Mouse (Mus musculus): ENCODE measurements around the gene Sf3b2. TPM values are rescaled to one million over a fixed set of nuclear protein-coding genes. Genes with fewer than 3 reads are reported as not detected.

Gene Sf3b2
- polyA plus RNA-seq, 1 experiment from 2014 or later: 247 TPM

- no peak overlapping the region for H3K9ac ChIP-seq (ENCODE audit: low read depth, low read length)
Observed at GRCm38 (mm10) chr19:5306968-5307734, 11.9 kb upstream of the Sf3b2 start.

DNA sequence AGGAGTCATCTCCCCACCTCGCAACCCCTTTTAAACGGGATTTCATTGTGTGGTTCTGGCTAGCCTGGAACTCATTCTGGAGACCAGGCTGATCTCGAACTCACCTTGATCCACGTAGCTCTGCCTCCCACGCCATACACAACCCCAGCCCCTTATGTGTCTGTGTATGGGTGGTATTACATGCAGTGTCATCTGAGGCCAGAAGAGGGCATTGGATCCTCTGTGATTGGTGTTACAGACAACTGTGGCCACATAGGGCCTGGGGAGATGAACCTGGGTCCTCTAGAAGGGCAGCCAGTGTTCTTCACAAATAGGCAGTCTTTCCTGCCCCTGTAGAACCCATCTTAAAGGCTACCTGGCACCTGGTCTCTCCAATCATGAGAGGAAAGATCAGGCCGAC, 11.0 kb upstream of the Sf3b2 start:
- H3K36me3 ChIP-seq (ENCODE audit: control insufficient read depth, insufficient read depth, low read length): peaks cover 4% of the 10 kb centered on the region; the same call in 1 of the 2 replicates
- no peak overlapping the region for H3K4me2 ChIP-seq (ENCODE audit: low read depth, low read length)
- DNase-seq (ENCODE audit: low spot score): no peak
- no peak for ATAC-seq (ENCODE audit: low read depth)
- no peak overlapping the region for H3K4me3 ChIP-seq (ENCODE audit: low read depth, low read length)
- H3K4me1 ChIP-seq (ENCODE audit: control insufficient read depth, insufficient read depth, low read length): no peaks in the 10 kb centered on the region
- H3K9ac ChIP-seq (ENCODE audit: low read depth, low read length): no peak overlapping the region
- no peaks in the 10 kb centered on the region for H3K27me3 ChIP-seq (replicated peaks; ENCODE audit: control insufficient read depth, insufficient read depth, low read length)
- no peaks in the 10 kb centered on the region for H3K9me3 ChIP-seq (ENCODE audit: control insufficient read depth, low read length)
- H3K27ac ChIP-seq (replicated peaks; ENCODE audit: low read depth, low read length): no peak overlapping the region
- WGBS: 88% methylated on average over 6 of the region's 6 CpGs

More at GRCm38 (mm10) chr19:5306968-5307734, 11.9 kb upstream of the Sf3b2 start:
- DNase-seq (ENCODE audit: low spot score) (peak; percentile 24), ATAC-seq (ENCODE audit: low read depth) (peak; percentile 37; the same call in 1 of the 2 replicates)
- H3K4me1 ChIP-seq (ENCODE audit: control insufficient read depth, insufficient read depth, low read length): no peaks in the 10 kb centered on the region
- H3K27ac ChIP-seq (replicated peaks; ENCODE audit: low read depth, low read length): no peak overlapping the region
- no peaks in the 10 kb centered on the region for H3K27me3 ChIP-seq (replicated peaks; ENCODE audit: control insufficient read depth, insufficient read depth, low read length)
- peak overlapping the region; percentile 47 for H3K4me2 ChIP-seq (ENCODE audit: low read depth, low read length)
- H3K9me3 ChIP-seq (ENCODE audit: control insufficient read depth, low read length): no peaks in the 10 kb centered on the region
- peaks cover 4% of the 10 kb centered on the region; the same call in 1 of the 2 replicates for H3K36me3 ChIP-seq (ENCODE audit: control insufficient read depth, insufficient read depth, low read length)
- 44% methylated on average over 77 of the region's 98 CpGs for WGBS
- peak overlapping the region; percentile 26 for H3K4me3 ChIP-seq (ENCODE audit: low read depth, low read length)

- Histone ChIP-seq H3K9ac (ENCODE audit: low read depth, low read length) (no peak overlapping the region), H3K4me1 (ENCODE audit: control insufficient read depth, insufficient read depth, low read length) (no peaks in the 10 kb centered on the region), H3K4me3 (ENCODE audit: low read depth, low read length) (no peak overlapping the region), H3K9me3 (ENCODE audit: control insufficient read depth, low read length) (no peaks in the 10 kb centered on the region), H3K27ac (replicated peaks; ENCODE audit: low read depth, low read length) (no peak overlapping the region), H3K27me3 (replicated peaks; ENCODE audit: control insufficient read depth, insufficient read depth, low read length) (no peaks in the 10 kb centered on the region), H3K4me2 (ENCODE audit: low read depth, low read length) (no peak overlapping the region), H3K36me3 (ENCODE audit: control insufficient read depth, insufficient read depth, low read length) (peaks cover 4% of the 10 kb centered on the region; the same call in 1 of the 2 replicates)
- DNase-seq (ENCODE audit: low spot score): peak; percentile 59
- 19% methylated on average over 4 of the region's 4 CpGs for WGBS
- 0 out of 2 replicates have a peak, but pooled peaks have one; percentile 32 for ATAC-seq (ENCODE audit: low read depth)
Observed at GRCm38 (mm10) chr19:5302455-5302854, 7.2 kb upstream of the Sf3b2 start.

DNA sequence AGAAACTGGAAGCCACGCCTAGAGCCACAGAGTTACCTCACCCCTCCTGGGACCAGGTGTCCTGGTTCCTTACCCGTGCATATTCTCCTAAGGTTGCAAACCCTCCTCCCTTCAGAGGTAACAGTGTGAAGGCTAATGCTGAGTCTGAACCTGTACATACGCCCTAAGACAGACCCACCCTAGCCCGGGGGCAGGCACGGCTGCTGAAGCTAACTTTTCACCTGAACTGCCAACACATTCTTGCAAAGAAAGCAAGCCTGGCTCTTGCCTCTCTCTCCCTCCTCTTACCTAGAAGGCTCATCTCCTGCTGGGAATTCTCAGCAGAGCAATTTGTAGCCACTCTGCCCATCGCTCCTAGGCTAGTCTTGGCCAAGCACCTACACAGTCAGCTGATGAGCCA, 5.3 kb upstream of the Sf3b2 start:
- no peak overlapping the region for H3K4me2 ChIP-seq (ENCODE audit: low read depth, low read length)
- H3K9ac ChIP-seq (ENCODE audit: low read depth, low read length): no peak overlapping the region
- ATAC-seq (ENCODE audit: low read depth): no peak
- DNase-seq (ENCODE audit: low spot score): peak; percentile 34
- H3K36me3 ChIP-seq (ENCODE audit: control insufficient read depth, insufficient read depth, low read length): peaks cover 4% of the 10 kb centered on the region; the same call in 1 of the 2 replicates
- H3K27ac ChIP-seq (replicated peaks; ENCODE audit: low read depth, low read length): no peak overlapping the region
- H3K4me3 ChIP-seq (ENCODE audit: low read depth, low read length): no peak overlapping the region
- H3K27me3 ChIP-seq (replicated peaks; ENCODE audit: control insufficient read depth, insufficient read depth, low read length): no peaks in the 10 kb centered on the region
- 66% methylated on average over 6 of the region's 6 CpGs for WGBS
- peaks cover 7% of the 10 kb centered on the region for H3K4me1 ChIP-seq (ENCODE audit: control insufficient read depth, insufficient read depth, low read length)
- no peaks in the 10 kb centered on the region for H3K9me3 ChIP-seq (ENCODE audit: control insufficient read depth, low read length)

DNA sequence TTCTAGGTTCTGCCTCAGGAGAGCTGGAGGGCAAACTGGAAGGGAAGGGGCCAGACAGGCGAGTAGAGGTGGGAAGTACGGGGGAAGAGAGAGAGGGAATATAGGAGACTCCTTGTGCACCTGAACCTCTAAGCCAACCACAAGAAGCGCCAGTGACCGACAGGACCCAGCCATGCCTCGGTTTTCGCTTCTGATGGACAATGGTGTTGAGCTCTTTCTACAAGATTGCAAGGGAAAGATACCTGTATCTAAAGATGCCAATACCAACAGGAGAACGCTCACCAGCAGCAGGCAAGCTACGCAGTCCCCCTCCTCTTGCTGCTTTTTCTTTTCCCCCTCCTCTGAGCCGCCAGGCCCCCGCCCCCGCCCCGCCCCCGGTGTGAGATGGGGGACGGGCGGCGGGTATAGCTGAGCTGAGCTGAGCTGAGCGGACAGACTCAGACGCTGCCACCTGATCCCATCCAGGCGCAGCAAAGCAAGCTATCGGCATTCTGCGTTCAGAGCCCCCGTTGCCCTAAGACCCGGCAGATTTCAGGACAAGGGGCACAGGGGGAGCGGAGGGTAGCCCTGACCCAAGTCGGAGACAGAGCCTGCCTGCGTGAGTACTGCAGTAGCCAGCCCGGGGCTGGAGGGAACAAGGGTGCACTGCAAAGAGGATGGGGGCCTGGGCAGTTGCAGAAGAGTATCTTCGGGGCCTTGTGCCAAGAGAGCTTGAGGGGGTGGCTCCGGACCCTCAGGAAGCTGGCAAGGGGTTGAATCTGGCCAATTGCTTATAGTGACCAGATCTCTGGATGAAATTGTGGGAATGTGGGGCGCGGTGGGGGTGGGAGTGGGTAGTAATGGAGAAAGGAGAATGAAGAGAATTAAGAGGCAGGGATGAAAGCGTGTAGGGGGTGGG, 2.9 kb upstream of the Sf3b2 start, which contains the start of gene Gal3st3:
TSS of gene Gal3st3 (plus strand) at position 429 of the 898 bp plus-strand sequence.
- no peaks in the 10 kb centered on the region for H3K27me3 ChIP-seq (replicated peaks; ENCODE audit: control insufficient read depth, insufficient read depth, low read length)
- ATAC-seq (ENCODE audit: low read depth) (peak; percentile 35; the same call in 1 of the 2 replicates), DNase-seq (ENCODE audit: low spot score) (peak; percentile 63)
- 4% methylated on average over 22 of the region's 32 CpGs for WGBS
- no peaks in the 10 kb centered on the region for H3K9me3 ChIP-seq (ENCODE audit: control insufficient read depth, low read length)
- peak within 1 kb of the TSS; percentile 73 for H3K9ac ChIP-seq (ENCODE audit: low read depth, low read length)
- peaks cover 13% of the 10 kb centered on the region for H3K4me1 ChIP-seq (ENCODE audit: control insufficient read depth, insufficient read depth, low read length)
- H3K27ac ChIP-seq (replicated peaks; ENCODE audit: low read depth, low read length): 0 out of 2 replicates have a peak within 1 kb of the TSS, but pooled peaks have one; percentile 52
- H3K4me3 ChIP-seq (ENCODE audit: low read depth, low read length): peak within 1 kb of the TSS; percentile 47
- H3K4me2 ChIP-seq (ENCODE audit: low read depth, low read length): peak within 1 kb of the TSS; percentile 84
- H3K36me3 ChIP-seq (ENCODE audit: control insufficient read depth, insufficient read depth, low read length): peaks cover 11% of the 10 kb centered on the region; the same call in 1 of the 2 replicates

GRCm38 (mm10) chr19:5296630-5297029, 1.4 kb upstream of the Sf3b2 start:
- DNase-seq (ENCODE audit: low spot score): no peak
- WGBS: 77% methylated on average over 5 of the region's 5 CpGs
- 0 out of 2 replicates have a peak overlapping the region, but pooled peaks have one; percentile 79 for H3K4me2 ChIP-seq (ENCODE audit: low read depth, low read length)

GRCm38 (mm10) chr19:5295736-5296075, 451 bp upstream of the Sf3b2 start:
- H3K27ac ChIP-seq (replicated peaks; ENCODE audit: low read depth, low read length): peak overlapping the region; percentile 90
- peak overlapping the region; percentile 79 for H3K4me2 ChIP-seq (ENCODE audit: low read depth, low read length)
- H3K36me3 ChIP-seq (ENCODE audit: control insufficient read depth, insufficient read depth, low read length): peaks cover 32% of the 10 kb centered on the region
- peak overlapping the region; percentile 88 for H3K4me3 ChIP-seq (ENCODE audit: low read depth, low read length)
- peak overlapping the region; percentile 66 for H3K9ac ChIP-seq (ENCODE audit: low read depth, low read length)
- no peaks in the 10 kb centered on the region for H3K9me3 ChIP-seq (ENCODE audit: control insufficient read depth, low read length)
- WGBS: 8% methylated on average over 13 of the region's 13 CpGs
- H3K27me3 ChIP-seq (replicated peaks; ENCODE audit: control insufficient read depth, insufficient read depth, low read length): no peaks in the 10 kb centered on the region
- DNase-seq (ENCODE audit: low spot score): no peak
- H3K4me1 ChIP-seq (ENCODE audit: control insufficient read depth, insufficient read depth, low read length): peaks cover 13% of the 10 kb centered on the region
- peak; percentile 45 for ATAC-seq (ENCODE audit: low read depth)

More at GRCm38 (mm10) chr19:5296630-5297029, 1.4 kb upstream of the Sf3b2 start:
- H3K9ac ChIP-seq (ENCODE audit: low read depth, low read length): no peak overlapping the region
- no peak overlapping the region for H3K27ac ChIP-seq (replicated peaks; ENCODE audit: low read depth, low read length)
- H3K4me3 ChIP-seq (ENCODE audit: low read depth, low read length): no peak overlapping the region
- H3K4me1 ChIP-seq (ENCODE audit: control insufficient read depth, insufficient read depth, low read length): peaks cover 13% of the 10 kb centered on the region
- no peaks in the 10 kb centered on the region for H3K9me3 ChIP-seq (ENCODE audit: control insufficient read depth, low read length)
- peaks cover 23% of the 10 kb centered on the region for H3K36me3 ChIP-seq (ENCODE audit: control insufficient read depth, insufficient read depth, low read length)
- ATAC-seq (ENCODE audit: low read depth): no peak
- no peaks in the 10 kb centered on the region for H3K27me3 ChIP-seq (replicated peaks; ENCODE audit: control insufficient read depth, insufficient read depth, low read length)

DNA sequence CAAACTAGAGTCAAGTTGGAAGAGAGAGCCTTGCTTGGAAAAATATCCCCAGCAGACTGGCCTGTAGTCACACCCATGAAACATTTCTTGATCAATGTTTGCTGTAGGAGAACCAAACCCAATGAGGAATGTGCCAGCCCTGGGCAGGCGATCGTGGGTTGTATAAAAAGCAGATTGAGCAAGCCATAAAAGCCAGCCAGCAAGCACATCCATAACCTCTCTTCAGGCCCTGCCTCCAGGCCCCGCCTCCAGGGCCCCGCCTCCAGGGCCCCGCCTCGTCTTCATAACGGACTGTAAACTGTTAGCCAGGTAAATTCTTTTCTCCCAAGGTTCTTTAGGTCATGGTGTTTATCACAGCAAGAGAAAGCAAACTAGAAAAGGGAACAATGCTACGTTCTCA, 16.9 kb downstream of the Sf3b2 start:
- H3K36me3 ChIP-seq (ENCODE audit: control insufficient read depth, insufficient read depth, low read length): peaks cover 96% of the 10 kb centered on the region
- no peak overlapping the region for H3K27ac ChIP-seq (replicated peaks; ENCODE audit: low read depth, low read length)
- H3K4me3 ChIP-seq (ENCODE audit: low read depth, low read length): no peak overlapping the region
- H3K9ac ChIP-seq (ENCODE audit: low read depth, low read length): no peak overlapping the region
- no peak overlapping the region for H3K4me2 ChIP-seq (ENCODE audit: low read depth, low read length)
- peaks cover 5% of the 10 kb centered on the region; the same call in 1 of the 2 replicates for H3K4me1 ChIP-seq (ENCODE audit: control insufficient read depth, insufficient read depth, low read length)
- WGBS: 89% methylated on average over 8 of the region's 8 CpGs
- no peaks in the 10 kb centered on the region for H3K27me3 ChIP-seq (replicated peaks; ENCODE audit: control insufficient read depth, insufficient read depth, low read length)
- H3K9me3 ChIP-seq (ENCODE audit: control insufficient read depth, low read length): no peaks in the 10 kb centered on the region
- ATAC-seq (ENCODE audit: low read depth) (no peak), DNase-seq (ENCODE audit: low spot score) (no peak)
